Mouse (Mus musculus) lung, postnatal 36 days (tissue): ENCODE measurements around the gene A630001G21Rik.
A peak's percentile ranks its signal among the peaks of the same experiment; 100 is the strongest.
"Not testable (repeated sequence)": the region's sequence is repeated elsewhere in the genome, so short reads cannot be mapped to it uniquely, and the experiment has no call there.

ENCODE experiments used
- DNase-seq: peaks from one replicate; pipeline ENCODE4 v3.0.0; 2022; ENCODE audit warnings: mixed read lengths

A630001G21Rik gene

DNA sequence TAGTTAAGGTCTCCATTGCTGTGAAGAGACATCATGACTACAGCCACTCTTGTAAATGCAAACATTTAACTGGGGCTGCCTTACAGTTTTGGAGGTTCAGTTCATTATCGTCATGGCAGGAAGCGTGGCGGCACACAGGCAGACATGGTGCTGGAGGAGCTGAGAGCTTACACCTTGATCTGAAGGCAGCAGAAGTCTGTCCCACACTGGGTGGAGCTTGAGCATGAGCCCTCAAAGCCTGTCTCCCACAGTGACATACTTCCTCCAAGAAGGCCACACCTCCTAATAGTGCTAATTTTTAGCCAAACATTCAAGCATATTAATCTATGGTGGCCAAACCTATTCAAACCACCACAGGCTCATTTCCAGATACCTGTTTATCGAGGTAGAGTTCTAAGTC lies at the start of gene A630001G21Rik:
Gene A630001G21Rik (minus strand): TSS at position 208 of the 400 bp plus-strand sequence.
- DNase-seq = no peak

DNA sequence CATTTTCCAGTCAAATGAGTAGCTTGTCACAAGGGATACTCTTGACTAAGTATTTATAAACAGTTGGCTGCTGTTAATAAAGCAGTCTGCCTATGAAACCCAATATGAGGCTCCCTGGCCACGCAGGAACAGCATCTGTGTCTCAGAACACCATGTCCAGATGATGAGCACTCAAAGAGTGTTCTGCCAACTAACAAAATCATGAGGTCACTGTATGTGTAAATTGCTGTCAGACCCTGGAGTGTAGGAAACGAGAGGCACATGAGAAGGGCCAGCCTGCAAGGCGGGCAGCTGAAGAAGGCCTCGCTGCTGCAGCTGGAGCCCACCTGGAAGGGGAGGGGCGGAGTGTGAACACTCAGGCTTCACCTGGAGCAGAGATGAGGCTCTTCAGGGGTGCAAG lies 48.7 kb upstream of the A630001G21Rik start:
- peak; percentile 42 for DNase-seq

DNA sequence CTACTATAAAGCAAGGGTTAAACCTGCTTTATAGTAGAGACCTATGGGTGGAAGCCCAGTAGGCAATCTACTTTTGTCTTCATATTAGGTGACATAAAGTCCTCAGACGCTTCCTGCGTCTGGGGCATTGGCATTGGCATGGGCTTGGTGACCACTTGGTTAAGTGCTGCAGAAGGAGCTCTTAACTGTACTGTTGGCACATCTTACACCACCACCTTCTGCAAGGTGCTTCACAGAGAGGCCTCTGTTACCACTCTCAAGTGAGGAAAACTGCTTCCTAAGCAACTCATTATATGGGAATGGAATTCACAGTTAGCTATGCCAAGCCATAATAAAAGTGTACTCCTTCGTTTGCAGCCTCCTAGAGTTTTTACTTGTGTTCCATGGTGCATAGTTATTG lies 46.5 kb upstream of the A630001G21Rik start:
- peak; percentile 81 for DNase-seq

DNA sequence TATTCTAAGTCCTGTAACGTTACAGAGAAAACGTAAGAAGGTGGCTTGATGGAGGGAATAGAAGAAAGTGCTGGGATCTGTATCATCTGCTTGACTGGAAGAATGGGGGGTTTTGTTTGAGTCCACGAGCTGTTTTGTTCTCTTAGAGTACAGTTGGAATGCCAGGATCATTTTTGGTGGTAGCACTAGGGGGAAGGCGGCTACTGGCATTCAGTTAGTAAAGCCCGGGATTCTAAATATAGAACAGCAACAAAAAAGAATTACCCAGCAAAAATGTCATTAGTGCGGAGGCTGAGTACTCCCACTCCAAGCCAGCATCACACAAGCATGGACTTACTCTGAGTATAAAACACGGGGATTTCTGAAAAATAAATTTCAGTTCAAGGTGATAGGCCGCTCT lies 43.8 kb upstream of the A630001G21Rik start:
- DNase-seq = no peak

DNA sequence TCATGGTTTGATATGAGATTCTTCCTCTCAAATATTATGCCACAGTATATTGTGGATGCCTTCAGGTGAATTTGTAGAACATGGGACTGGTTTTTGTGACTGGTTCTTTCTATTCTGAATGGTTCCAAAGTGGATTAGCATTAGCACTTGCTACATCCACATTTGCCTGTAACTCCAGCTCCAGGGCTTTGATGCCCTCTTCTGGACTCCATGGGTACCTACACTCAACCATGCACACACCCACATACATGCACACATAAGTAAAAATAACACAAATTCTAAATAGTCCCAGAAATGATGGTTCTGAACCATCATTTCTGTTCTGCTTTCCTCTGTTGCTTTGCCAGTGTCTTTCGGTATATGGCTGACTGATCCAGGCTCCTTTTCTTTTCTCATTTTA lies 41.3 kb upstream of the A630001G21Rik start:
- DNase-seq = no peak

DNA sequence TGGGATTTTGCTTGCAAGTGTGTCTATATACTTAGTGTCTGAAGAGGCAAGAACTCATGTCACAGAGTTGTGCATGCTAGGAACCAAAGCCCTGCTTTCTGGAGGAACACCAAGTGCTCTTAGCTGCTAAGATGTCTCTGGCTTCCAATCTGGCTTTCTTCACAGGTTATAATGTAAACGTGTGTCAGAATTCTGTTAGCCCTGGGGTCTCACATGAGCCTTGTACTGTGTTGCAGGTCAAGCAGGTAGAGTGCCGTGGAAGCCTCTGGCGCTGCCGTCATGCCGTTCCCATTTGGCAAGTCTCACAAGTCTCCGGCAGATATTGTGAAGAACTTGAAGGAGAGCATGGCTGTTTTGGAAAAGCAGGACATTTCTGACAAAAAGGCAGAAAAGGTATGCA lies 39.7 kb upstream of the A630001G21Rik start:
- DNase-seq = no peak

DNA sequence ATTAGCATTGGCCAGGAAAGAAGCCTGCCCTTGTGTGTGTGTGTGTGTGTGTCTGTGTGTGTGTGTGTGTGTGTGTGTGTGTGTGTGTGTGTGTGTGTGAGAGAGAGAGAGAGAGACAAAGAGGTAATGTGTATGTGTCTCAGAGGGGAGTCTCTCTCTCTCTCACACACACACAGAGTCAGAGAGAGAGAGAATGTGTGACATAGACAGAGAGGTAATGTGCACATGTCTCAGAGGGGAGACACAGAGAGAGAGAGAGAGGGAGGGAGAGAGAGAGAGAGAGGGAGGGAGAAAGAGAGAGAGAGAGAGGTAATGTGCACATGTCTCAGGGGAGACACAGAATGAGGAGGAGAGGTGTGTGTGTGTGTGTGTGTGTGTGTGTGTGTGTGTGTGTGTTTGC lies 35.8 kb upstream of the A630001G21Rik start:
- DNase-seq = not testable (repeated sequence)

DNA sequence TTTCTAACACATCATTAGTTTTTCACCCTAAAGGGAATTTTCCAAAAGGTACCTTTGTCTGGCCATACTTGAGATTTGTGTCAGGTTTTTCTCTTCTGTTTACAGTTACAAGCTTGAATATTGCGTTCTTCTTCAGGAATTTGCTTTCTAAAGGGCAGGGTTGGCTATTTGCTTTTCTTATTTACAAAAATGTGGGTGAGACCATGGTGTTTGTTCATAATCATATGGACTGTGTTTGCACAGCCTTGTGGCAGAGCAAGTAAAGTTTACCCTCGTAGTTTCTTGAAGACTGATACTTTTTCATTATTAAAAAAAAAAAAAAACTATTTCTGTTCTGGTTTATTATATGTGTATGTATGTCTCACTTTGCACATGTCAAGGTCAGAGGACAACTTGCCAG lies 32.3 kb upstream of the A630001G21Rik start:
- DNase-seq = no peak

DNA sequence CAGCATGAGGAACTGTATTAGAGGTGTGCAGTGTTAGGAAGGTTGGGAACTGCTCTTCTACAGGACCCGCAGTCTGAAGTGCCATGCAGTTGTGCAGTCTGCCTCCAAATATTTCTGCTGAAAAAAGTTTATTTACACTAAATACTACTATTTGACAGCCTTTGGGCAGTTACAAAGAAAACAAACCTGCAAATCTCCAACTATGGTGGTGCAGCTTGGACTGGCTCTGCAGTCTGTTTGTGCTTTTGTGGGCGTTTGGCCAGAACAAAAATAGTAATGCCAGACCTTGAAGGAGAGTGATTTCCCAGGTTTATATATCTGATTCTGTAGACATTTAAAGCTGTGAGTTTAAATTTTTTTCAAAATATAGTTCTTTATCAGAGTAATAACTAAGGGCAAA lies 31.9 kb upstream of the A630001G21Rik start:
- no peak for DNase-seq

DNA sequence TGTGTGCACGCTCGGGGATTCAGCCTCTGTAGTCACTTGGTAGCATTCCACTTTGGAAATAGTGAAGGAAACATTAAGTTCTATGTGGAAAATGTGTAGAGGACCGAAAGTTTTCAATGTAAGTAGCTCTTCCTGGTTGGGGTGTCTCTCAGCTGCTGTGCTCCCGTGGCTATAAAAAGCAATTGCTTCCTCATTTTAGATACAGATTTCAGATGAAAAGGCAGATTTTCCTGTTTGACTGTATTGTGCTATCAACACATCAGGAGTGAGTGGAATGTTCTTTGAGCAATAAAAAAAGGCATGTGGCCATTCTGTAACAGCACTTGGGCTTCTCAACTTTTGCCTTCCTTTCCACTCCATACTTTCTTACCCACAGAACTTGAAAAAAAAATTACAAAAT lies 30.8 kb upstream of the A630001G21Rik start:
- no peak for DNase-seq

DNA sequence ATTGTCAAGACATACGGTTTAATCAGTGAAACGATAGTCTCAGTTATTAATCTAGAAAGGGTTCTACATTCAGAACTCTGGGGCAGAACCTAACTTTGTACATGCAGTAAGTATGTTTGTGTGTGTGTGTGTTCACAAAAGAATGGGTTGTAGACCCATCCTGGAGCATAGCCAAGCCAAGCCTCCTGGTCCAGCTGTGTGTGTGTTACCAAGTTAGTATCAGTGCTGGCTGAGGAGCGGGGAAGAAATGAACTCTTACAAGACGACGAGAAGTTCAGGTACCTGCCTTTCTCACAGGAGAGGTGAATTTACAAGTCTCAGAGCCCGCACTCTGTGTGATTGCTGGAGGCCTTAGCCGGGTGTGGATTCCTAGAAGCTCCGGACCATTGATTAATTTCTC lies 26.1 kb upstream of the A630001G21Rik start:
- DNase-seq = no peak

DNA sequence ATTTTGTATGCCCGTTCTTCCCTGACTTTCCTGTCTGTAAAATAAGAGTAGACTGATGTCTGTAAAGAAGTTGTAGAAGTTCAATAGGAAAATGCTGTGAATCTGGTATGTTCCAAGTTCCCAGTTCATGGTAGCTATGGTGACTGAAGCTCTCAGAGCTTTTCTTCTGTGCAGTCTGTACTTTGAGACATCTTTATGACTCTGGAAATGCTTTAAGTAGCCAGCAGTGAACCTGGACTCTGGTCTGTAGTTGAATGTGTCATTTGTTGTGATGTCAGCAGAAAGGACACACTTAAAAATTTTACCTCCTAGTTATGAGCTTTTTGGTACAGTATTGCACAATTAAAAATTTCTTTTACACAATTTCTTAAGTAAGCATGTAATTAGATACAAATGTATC lies 24.1 kb upstream of the A630001G21Rik start:
- no peak for DNase-seq

DNA sequence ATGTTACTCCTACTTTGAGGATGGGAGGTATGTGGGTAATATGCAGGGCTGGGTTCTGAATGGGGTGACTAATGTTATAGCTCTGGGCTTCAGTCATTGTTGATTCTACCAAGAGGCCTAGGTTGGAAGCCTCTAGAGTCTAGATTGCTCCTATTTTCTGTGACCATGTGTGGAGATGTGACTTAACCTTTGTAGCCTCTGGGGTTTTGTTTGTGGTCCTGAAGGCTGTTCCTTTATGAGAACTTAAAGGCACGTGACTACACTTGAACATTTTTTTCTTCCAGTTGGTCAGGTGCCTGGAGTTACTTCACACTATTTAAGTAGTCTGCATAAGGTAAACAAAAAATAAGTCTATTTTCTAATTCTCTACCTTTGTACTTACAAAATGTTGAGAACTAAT lies 21.3 kb upstream of the A630001G21Rik start:
- peak; percentile 76 for DNase-seq

DNA sequence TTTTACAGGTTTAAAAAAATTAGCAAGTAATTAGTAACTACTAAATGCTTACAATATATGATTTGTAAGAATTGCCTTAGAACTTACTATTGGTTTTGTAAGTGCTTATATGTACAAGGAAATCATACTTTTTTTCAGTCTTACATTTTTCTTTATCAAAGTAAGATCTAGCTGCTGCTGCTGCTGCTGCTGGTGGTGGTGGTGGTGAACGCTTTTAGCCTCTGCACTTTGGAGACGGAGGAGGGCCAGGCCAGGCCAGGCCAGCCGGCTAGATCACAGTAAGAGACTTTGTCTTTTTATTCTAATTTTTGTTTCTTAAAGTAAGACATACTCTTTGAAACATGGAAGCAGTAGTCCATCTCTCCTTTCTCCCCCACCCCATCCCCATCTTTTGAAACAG lies 16.8 kb upstream of the A630001G21Rik start:
- no peak for DNase-seq

DNA sequence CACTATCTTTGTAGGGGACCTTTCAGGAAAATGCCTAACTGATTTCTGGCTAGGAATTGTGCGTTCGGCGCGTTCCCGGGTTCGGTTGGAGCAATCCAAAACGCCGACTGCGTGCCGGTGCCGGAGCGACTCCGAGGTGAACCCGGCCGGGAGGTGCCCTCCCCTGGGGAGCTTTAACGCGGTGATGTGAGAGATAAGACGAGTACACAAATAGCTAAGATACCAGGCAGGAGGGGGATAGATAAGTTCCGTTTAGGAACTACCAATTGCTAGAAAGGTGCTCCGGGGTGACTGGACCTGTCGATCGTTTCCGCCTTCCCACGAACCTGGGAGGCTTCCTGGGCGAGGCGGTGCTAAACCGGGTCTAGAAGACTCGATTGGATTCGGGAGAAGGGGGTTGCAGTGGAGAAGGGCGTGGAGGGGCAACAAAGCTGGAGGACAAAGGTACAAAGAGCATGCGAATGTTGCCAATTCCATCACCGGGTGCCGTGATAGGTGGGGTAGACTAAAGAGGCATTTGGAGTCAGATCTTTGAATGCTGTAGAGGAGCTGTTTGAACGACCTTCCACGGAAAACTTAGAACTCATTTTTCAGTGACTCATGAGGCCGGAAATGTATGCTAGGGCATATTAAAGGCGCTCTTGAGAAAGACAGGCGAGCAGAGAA lies 15.8 kb upstream of the A630001G21Rik start:
- peak; percentile 58 for DNase-seq

DNA sequence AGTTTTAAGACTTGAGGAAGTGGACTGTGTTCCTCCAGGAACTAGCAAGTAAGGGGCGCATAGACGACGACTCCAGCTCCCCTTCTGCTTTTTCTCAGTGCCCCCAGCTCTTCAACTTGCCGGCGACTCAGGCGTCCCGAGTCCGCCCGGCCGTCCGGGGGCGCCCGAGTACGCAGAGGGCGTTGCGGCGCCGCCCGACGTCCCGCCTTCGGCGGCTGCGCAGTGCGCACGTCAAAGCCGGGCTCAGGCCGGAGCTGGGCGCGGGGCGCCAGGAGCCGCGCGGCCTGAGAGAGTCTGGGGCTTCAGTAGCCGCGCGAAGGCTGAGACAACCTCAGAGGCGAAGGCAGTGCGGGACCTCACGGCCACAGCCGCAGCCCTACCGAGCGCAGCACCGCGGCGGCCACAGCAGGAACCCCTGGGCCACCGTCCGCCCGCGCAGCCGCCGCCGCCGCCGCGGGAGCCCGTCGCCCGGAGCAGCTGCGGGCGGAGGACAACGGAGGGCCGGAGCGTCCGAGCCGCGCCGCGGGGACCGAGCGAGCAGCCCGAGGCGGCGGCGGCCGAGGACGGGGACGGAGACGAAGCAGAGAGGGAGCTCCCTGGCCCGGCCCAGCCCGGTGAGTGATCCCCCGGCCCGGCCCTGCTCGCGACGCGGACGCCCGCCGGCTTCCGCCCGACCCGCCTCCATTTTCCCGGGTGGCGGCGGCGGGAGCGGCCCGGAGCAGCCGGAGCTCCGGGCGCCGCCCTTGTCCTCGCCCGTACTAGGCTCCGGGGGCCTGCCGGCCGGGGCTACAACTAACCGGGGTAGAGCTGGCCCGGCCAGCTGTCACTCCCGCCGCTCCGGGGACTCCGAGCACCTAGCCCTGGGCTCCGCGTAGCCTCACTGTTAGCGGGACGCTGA lies 15.0 kb upstream of the A630001G21Rik start, which contains the start of gene Cab39:
Gene Cab39 (plus strand): TSS at position 234 of the 898 bp plus-strand sequence.
- peak; percentile 87 for DNase-seq

DNA sequence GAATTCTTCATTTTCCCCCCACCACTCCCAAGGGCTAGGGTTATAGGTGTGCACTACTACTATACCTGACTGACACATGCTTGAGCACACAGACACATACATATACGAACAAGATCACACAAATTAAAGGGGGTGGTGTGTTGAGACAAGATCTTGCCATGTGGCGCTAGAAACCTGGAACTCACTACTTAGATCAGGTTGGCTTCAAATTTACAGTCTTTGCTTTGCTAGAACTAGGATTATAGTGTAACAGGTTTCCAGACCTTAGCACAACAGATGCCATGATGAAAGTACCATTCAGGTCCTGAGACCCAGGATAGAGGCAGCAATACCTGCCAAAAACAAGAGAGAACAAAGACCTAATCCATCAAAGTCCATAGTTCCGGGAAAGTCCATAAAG lies 13.0 kb upstream of the A630001G21Rik start:
- DNase-seq = no peak

DNA sequence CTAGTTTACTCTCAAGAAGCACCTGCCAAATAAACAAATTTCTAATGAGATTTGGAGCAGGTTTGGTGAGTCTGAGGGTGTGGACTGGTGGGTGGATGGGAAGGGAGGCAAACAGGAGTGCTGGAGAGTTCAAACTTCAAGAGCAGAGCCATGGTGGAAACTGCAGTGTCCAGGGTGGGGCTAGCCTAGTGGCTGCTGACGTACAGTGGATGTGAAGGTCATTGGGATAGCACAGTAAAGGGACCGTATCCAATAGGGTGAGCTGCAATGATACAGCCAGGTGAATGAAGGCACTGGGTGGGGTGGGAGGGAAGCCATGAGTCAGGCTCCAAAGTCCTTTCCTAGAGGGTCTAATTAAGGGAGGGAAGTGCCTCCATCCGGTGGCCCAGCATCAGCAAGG lies 12.1 kb upstream of the A630001G21Rik start:
- DNase-seq = no peak

DNA sequence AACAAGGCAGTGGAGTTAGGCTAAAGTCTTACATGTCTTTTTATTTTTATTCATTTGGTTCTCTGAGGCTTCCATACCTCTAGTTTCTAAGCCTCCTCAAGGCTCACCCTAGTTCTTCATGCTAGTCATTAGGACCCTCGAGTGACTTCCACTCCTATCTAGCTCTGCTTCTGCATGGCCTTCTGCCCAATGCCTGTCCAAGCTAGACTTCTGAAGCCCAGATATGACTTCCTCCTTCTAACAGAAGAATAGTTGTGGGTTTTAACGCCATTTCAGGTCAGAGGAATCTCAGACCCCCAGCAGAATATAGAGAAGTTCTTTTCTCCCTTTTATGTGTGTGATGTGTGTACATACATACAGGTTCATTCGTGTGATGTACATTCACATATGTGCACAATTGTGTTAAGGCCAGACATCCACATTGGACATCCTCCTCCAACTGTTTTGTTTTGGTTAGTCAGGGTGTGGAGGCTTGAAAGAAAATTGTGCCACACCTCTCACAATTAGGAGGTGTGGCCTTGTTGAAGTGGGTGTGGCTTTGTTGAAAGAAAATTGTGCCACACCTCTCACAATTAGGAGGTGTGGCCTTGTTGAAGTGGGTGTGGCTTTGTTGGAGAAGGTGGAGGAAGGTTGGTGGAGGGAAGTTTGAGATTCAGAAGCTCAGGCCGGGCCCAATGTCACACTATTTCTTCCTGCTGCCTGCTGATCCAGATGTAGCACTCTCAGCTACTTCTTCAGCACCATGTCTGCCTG lies 1.2 kb upstream of the A630001G21Rik start:
- no peak for DNase-seq

DNA sequence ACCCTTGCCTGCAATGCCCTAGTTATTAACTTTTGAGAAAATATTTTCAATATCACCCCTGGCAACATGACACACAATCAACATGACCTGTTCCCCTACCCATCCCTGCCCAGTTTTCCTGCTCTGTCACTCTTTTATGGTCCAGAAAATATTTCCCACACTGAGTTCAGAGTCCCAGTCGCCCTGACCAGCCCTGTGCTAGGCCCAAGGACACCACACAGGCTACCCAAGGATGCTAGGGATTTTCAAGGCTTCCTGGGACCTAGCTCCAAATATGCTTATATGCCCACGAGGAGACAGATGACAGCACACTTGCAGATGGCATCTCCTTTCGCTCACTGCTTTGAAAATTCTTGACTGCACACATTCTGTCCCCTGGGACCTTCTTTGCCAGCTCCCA lies 569 bp upstream of the A630001G21Rik start:
- DNase-seq = no peak

DNA sequence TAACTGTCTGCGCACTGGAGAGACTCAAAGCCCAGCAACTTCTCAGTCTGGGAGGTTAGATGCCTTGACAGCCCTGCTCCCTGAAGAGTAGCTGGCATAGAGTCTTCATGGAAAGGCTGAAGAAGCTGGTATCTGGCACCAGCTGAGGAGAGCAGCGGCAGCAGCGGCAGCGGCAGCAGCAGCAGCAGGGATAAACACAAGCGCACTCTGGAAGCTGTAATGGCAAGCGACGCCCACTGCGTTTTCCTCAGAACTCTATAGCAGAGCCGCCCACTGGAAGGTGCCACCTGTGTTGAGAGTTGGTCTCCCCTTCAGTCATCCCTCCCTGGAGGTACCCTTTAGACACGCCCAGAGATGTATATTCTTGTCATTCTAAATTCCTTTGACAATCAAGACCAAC lies 2.3 kb downstream of the A630001G21Rik start:
- no peak for DNase-seq

DNA sequence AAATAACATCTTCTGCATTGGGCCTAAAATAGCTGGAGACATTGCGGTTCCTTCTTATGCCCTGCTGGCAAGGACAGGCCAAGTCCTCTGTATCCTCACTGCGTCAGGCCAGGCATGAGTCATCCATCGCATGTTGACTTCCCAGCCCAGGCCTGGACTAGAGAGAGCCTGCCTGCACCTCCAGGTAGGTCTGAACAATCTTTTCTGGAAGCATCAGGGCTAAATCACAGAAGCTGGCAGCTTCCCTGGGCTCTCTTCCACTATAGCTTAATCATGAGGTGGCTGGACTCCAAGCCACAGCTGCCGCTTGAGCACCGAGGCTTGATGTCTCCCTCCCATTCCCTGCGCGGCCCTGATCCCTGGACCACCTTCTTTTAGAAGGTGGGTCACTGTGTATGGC lies 3.3 kb downstream of the A630001G21Rik start:
- DNase-seq = no peak

DNA sequence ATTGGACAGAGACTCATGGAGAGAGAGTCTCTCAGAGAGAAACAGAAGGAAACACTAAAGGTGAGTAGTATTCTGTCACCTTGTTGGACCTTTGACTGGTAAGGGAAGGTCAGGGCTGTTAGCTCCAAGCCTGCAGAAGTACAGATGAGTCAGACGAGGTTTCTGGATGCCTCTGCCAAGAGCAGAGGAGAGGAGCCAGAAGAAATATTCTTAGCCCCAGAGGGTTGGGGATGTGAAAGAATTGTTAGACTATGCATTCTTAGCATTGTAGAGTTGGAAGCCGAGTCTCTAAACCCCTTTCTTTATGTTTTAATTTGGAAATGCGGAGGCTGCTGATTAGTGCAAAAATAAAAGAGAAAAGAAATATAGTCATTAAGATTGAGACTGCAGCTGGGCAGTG lies 6.5 kb downstream of the A630001G21Rik start:
- no peak for DNase-seq

DNA sequence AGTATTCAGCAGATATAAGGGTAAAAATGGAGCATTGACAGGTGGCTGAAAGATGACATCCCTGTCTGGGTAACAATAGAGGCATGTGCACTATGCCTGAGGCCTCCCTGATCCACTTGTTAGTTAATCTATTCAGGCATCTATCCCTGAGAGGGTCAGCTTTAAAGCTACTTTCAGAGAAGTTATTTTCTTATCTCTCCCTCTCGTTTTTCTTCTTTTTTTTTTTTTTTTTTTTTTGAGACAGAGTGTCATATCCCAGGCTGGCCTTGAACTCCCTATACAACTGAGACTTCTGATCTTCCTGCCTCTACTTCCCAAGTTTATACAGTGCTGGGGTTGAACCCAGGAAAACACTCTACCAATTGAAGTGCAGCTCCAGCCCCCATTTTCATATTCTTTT lies 10.7 kb downstream of the A630001G21Rik start:
- DNase-seq = no peak
